Mouse (Mus musculus) cerebellum, adult 18-20 months (tissue): ENCODE measurements at regions not wholly inside any gene's neighbourhood (a gene's known extent, or its start where the extent isn't known, plus 50 kb on each side); places are given as distances from the start of the nearest gene placed in this dataset.

Experiments
- DNase-seq, 2 experiments: peaks; one replicate each; pipeline ENCODE4 v3.0.0; 2021

- no peak for DNase-seq
Observed at GRCm38 (mm10) chr2:70914372-70914771, 88.8 kb upstream of the Tlk1 start.

- no peak for DNase-seq
Observed at GRCm38 (mm10) chr2:70909401-70909800, 83.9 kb upstream of the Tlk1 start.

GRCm38 (mm10) chr2:70908579-70908978 lies 83.1 kb upstream of the Tlk1 start:
- DNase-seq, result no peak

GRCm38 (mm10) chr2:70906216-70906615 lies 80.7 kb upstream of the Tlk1 start:
- DNase-seq, result no peak

GRCm38 (mm10) chr2:70904429-70904828 lies 78.9 kb upstream of the Tlk1 start:
- DNase-seq, result no peak

GRCm38 (mm10) chr2:70902196-70902595 lies 76.7 kb upstream of the Tlk1 start:
- DNase-seq, result no peak

- DNase-seq, result no peak
Observed at GRCm38 (mm10) chr2:70901479-70901878, 76.0 kb upstream of the Tlk1 start.

- DNase-seq, result no peak
Observed at GRCm38 (mm10) chr2:70899056-70899455, 73.5 kb upstream of the Tlk1 start.

- DNase-seq, result no peak
Observed at GRCm38 (mm10) chr2:70898396-70898795, 72.9 kb upstream of the Tlk1 start.

- DNase-seq, result no peak
Observed at GRCm38 (mm10) chr2:70897373-70897772, 71.8 kb upstream of the Tlk1 start.

- DNase-seq, result peak; percentile 19 to 23
Observed at GRCm38 (mm10) chr2:70889522-70890100, 64.1 kb upstream of the Tlk1 start.

- no peak for DNase-seq
Observed at GRCm38 (mm10) chr2:70888840-70889469, 63.4 kb upstream of the Tlk1 start.

- peak; percentile 5 to 20 for DNase-seq
Observed at GRCm38 (mm10) chr2:70886831-70887230, 61.3 kb upstream of the Tlk1 start.

GRCm38 (mm10) chr2:70885674-70886073 lies 60.1 kb upstream of the Tlk1 start:
- no peak for DNase-seq

- no peak for DNase-seq
Observed at GRCm38 (mm10) chr2:70877333-70878080, 52.0 kb upstream of the Tlk1 start.

- DNase-seq, result no peak
Observed at GRCm38 (mm10) chr2:70876251-70876650, 50.7 kb upstream of the Tlk1 start.
